Mouse (Mus musculus) Patski (cell line): ENCODE results near the gene AC124108.1. TPM values are rescaled to one million over a fixed set of nuclear protein-coding genes. Genes with fewer than 3 reads are reported as not detected.

Source experiments
- ATAC-seq: fragments of 100-300 bp; one replicate; pipeline ENCODE4 v1.8.0; 2021
- CTCF ChIA-PET: fragments of 350-600 bp; sonication (Branson Sonifier 250); formaldehyde crosslinking; loops from one replicate; lab custom pipeline; 2022; ENCODE audit warnings: inconsistent platforms; lab: Charles Lee
- POLR2A ChIA-PET: fragments of 350-600 bp; sonication (Branson Sonifier 250); formaldehyde crosslinking; loops from one replicate; lab custom pipeline; 2022; ENCODE audit warnings: antibody characterized with exemption, inconsistent platforms; lab: Charles Lee
- DNase-seq: peaks from one replicate; pipeline ENCODE4 v3.0.0-alpha.2; 2011; ENCODE audit warnings: low read depth, low spot score
- H3K27me3 ChIP-seq: fragments of 371-371 bp; one replicate; pipeline ENCODE4 v1.5.1; 2021
- CTCF ChIP-seq: fragments of 100-300 bp; IDR thresholded peaks from one replicate; pipeline ENCODE4 v1.5.1; 2021
- in situ Hi-C: fragments of 300-500 bp; cut with MboI; formaldehyde crosslinking; loops from 3 replicates; pipeline ENCODE4 v1.11.1; 2018; ENCODE audit warnings: low pct_unique_long_range_greater_than_20kb, mixed read lengths
- polyA plus RNA-seq: library from polyadenylated mRNA; unstranded; gene quantifications from one replicate; pipeline ENCODE4 v1.2.3, GENCODE M21; 2021

Gene AC124108.1
- polyA plus RNA-seq, result 3.4 TPM

DNA sequence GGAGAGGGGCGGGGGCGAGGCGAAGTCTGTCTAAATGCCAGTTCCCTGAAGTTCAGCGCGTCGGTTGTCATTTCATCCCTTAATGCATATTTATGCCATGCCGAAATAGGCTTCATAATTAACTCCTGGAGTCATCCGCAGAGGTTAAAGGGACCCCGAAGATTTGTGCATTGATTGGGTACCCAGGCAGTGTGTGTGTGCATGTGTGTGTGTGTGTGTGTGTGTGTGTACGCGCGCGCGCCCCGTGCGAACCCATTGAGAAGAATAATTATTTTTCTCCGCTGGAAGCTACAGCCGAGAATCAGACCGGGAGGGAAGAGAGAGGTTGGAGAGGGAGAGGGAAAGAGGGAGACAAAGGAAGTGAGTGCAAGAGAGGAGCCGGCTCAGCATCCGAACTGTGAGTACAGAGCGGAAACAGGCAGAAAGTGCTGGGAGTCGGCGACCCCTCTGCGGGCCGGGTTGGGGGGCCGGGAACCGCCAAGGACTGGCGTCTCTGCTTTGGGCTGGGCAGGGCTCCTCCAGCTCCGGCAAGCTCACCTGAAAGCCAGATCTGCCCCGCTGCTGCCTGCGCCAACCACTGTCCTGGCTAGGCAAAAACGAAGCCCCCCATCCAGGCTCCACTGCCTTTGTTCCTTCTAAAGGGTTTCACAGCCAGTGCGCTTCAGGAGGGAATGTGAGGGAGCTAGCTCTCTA, at the start of gene AC124108.1, which contains the start of gene Lemd1:
TSS of gene AC124108.1 (plus strand) at position 365 of the 693 bp plus-strand sequence.
TSS of gene Lemd1 (plus strand) at position 339 of the 693 bp plus-strand sequence.
- H3K27me3 ChIP-seq, result peaks cover 3% of the 10 kb centered on the region
- in situ Hi-C loops, result no loop called here
- no peak for TF ChIP-seq CTCF
- no peak for ATAC-seq
- DNase-seq, result no peak
- CTCF ChIA-PET, result interaction anchor here (0.7 to 4.1 kb wide), 9 partner anchors 14 to 101 kb away, joined by 3 to 19 read pairs (median 5); no protein-coding TSS in a partner anchor
- POLR2A ChIA-PET, result interaction anchor here (0.6 to 7.4 kb wide), 8 partner anchors 9 to 126 kb away, joined by 3 to 49 read pairs (median 6); no protein-coding TSS in a partner anchor

DNA sequence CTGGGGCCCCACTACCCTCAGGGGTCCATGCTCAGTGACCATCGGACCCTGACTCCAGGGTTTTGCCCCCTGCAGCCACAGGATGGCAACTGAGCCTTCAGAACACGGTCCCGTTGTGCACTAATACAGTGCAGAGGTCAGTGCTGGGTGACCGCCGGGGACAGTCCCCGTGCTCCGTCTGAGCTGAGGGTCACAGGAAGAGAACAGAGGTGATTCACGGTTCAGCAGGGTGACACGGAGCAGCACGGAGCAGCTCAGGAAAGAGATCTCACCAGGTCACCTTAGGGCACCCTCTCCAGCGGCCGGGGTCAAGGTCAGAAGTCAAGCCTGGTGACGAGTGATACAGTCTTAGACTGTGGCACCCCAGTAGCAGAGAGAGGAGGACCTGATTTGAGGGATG, 49.5 kb upstream of the AC124108.1 start:
- in situ Hi-C loops, result no loop called here
- no peak for TF ChIP-seq CTCF
- H3K27me3 ChIP-seq, result no peaks in the 10 kb centered on the region
- ATAC-seq (no peak), DNase-seq (no peak)
- POLR2A ChIA-PET, result no interaction called here
- CTCF ChIA-PET, result interaction anchor here (4.0 kb wide), 1 partner anchor 9 kb away, joined by 31 read pairs; no protein-coding TSS in a partner anchor

GRCm38 (mm10) chr1:132143079-132143478, 48.2 kb upstream of the AC124108.1 start:
- ATAC-seq (no peak), DNase-seq (no peak)
- CTCF ChIA-PET, result interaction anchor here (1.2 kb wide), 1 partner anchor 23 kb away, joined by 4 read pairs; no protein-coding TSS in a partner anchor
- TF ChIP-seq CTCF, result no peak
- H3K27me3 ChIP-seq, result no peaks in the 10 kb centered on the region
- in situ Hi-C loops, result no loop called here
- POLR2A ChIA-PET, result interaction anchor here (0.6 kb wide), 1 partner anchor 79 kb away, joined by 3 read pairs; no protein-coding TSS in a partner anchor

DNA sequence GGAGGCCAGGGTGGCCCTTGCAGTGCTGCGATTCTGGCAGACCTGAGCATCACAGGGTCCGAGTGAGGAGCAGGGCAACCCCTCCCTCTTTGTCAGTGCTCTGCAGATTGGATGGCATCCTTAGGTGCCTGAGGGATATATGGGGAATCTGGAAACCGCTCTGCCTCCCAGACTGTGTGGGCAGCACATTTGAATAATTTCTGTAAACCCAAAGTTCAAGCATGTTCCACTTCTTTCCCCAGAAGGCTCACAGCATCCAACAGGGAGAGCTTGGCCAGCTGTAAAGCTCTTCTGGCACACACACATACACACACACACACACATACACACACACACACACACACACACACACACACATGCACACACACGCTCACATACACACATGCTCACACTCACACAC, 47.5 kb upstream of the AC124108.1 start:
- ATAC-seq (no peak), DNase-seq (no peak)
- CTCF ChIA-PET, result no interaction called here
- in situ Hi-C loops, result no loop called here
- POLR2A ChIA-PET, result no interaction called here
- no peak for TF ChIP-seq CTCF
- H3K27me3 ChIP-seq, result no peaks in the 10 kb centered on the region

- POLR2A ChIA-PET, result no interaction called here
- in situ Hi-C loops, result no loop called here
- H3K27me3 ChIP-seq, result no peaks in the 10 kb centered on the region
- CTCF ChIA-PET, result no interaction called here
- no peak for ATAC-seq
- DNase-seq, result no peak
- no peak for TF ChIP-seq CTCF
These were observed 47.0 kb upstream of the AC124108.1 start for GRCm38 (mm10) chr1:132144223-132144622.

DNA sequence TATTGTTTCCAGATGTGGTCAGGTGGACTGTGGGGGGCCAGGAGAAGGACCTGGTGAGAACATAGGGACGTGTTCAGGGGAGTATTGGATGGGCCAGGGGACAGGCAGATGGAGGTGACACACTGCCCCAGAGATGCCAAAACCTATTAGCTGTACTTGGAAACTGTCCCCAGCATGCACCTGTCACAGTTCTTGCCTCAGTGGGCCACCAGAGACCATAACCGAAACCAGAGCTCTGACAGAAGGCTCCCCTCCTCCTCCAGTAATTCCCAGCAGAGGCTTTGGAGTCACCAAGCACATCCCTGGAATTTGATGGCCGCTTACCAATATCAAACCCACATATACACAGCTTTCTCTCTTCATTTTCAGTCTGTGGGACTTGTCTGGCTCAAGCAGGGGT, 46.4 kb upstream of the AC124108.1 start:
- ATAC-seq (no peak), DNase-seq (no peak)
- in situ Hi-C loops, result no loop called here
- H3K27me3 ChIP-seq, result no peaks in the 10 kb centered on the region
- ChIA-PET POLR2A (no interaction called here), CTCF (no interaction called here)
- TF ChIP-seq CTCF, result no peak

GRCm38 (mm10) chr1:132145973-132146685, 45.1 kb upstream of the AC124108.1 start:
- ChIA-PET CTCF (no interaction called here), POLR2A (no interaction called here)
- in situ Hi-C loops, result no loop called here
- H3K27me3 ChIP-seq, result no peaks in the 10 kb centered on the region
- no peak for TF ChIP-seq CTCF
- DNase-seq (no peak), ATAC-seq (no peak)

DNA sequence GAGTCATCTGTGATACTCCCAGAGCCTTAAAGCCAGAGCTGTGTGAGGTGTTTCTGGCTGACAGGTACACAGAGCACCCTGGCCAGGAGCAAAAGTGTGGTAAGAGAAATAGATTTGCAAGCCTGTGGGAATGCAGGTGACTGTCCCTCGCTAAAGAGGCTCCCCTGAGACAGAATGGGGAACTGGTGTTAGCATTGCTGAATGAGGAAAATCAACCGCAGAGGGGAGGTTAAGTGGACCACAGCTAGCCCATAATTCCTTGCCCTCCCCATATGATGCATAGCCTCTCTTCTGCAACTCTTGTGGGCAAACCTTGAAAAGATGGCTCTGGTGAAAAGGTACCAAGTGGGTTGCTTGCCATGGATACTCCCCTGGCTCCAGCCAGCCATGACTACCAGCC, 41.8 kb upstream of the AC124108.1 start:
- no peak for DNase-seq
- ATAC-seq, result no peak
- no peaks in the 10 kb centered on the region for H3K27me3 ChIP-seq
- ChIA-PET POLR2A (interaction anchor here (5.7 kb wide), 1 partner anchor 10 kb away, joined by 36 read pairs; the partner anchor contains the start of gene Cdk18), CTCF (interaction anchor here (3.4 to 11.0 kb wide), 2 partner anchors 10 to 29 kb away, joined by 31 to 134 read pairs; partner anchors contain the start of gene Cdk18)
- no peak for TF ChIP-seq CTCF
- in situ Hi-C loops, result no loop called here

DNA sequence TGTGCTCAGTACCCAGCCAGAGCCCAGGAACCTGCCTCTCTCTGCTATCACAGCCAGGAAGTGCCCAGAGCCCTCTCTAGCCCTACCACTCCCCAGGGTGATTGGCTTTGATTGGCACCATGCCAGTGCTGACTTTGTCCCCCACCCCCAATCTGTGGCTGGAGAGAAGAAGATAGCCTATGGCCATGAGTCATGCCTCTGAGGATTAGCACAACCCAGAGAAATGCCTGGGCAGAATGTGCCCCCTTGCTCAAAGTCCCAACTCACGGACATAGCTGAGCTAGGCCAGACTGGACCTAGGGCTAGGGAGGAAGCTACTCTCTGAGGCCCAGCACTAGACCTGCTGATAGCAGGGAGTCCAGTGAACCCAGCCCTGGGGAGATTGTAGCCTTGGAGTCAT, 41.1 kb upstream of the AC124108.1 start:
- ChIA-PET POLR2A (interaction anchor here (0.5 to 5.7 kb wide), 2 partner anchors 11 to 1045 kb away, joined by 5 to 36 read pairs; partner anchors contain the start of gene Cdk18), CTCF (interaction anchor here (1.4 to 11.0 kb wide), 3 partner anchors 11 to 29 kb away, joined by 5 to 134 read pairs (median 31); partner anchors contain the start of gene Cdk18)
- DNase-seq (no peak), ATAC-seq (peak; percentile 64)
- in situ Hi-C loops, result loop anchor here (5.0 kb wide), 1 partner anchor 143 kb away; the partner anchor contains the start of gene Elk4
- no peaks in the 10 kb centered on the region for H3K27me3 ChIP-seq
- no peak for TF ChIP-seq CTCF

- CTCF ChIA-PET, result interaction anchor here (1.0 to 11.0 kb wide), 5 partner anchors 11 to 125 kb away, joined by 3 to 134 read pairs (median 5); partner anchors contain the start of gene Cdk18
- ATAC-seq (peak; percentile 16), DNase-seq (no peak)
- in situ Hi-C loops, result loop anchor here (5.0 kb wide), 1 partner anchor 144 kb away; the partner anchor contains the start of gene Elk4
- POLR2A ChIA-PET, result interaction anchor here (0.7 to 5.7 kb wide), 2 partner anchors 12 to 15 kb away, joined by 3 to 36 read pairs; partner anchors contain the start of gene Cdk18
- H3K27me3 ChIP-seq, result no peaks in the 10 kb centered on the region
- no peak for TF ChIP-seq CTCF
These were observed 40.2 kb upstream of the AC124108.1 start for GRCm38 (mm10) chr1:132150817-132151601.
